Mouse (Mus musculus) midbrain, embryonic 14.5 days (tissue): Measurements from ENCODE around the gene Rbms3. TPM values are rescaled to one million over a fixed set of nuclear protein-coding genes. Genes with fewer than 3 reads are reported as not detected.

Experiments
- ATAC-seq: fragments of 200-750 bp; cut with Nextera tagmentation; 2 replicates; pipeline ENCODE4 v1.8.0; 2017; ENCODE audit warnings: moderate number of reproducible peaks, moderate library complexity; ENCODE audit not compliant: low FRiP score, low TSS enrichment
- DNase-seq: peaks from one replicate; pipeline ENCODE4 v3.0.0-alpha.2; 2015
- H3K27ac ChIP-seq: fragments of 300-500 bp; sonication (generic); replicated peaks from 2 replicates; pipeline ENCODE4 v1.5.1; 2014; ENCODE audit warnings: mild to moderate bottlenecking, low read depth, low read length, moderate library complexity
- H3K27me3 ChIP-seq: fragments of 300-500 bp; sonication (generic); 2 replicates; pipeline ENCODE4 v1.6.1; 2014; ENCODE audit warnings: low read length, control low read depth, mixed read lengths; ENCODE audit not compliant: control insufficient read depth, insufficient read depth
- H3K36me3 ChIP-seq: fragments of 300-500 bp; sonication (generic); 2 replicates; pipeline ENCODE4 v1.6.1; 2014; ENCODE audit warnings: low read length, control low read depth; ENCODE audit not compliant: control insufficient read depth, insufficient read depth
- H3K4me1 ChIP-seq: fragments of 300-500 bp; sonication (generic); 2 replicates; pipeline ENCODE4 v1.6.1; 2014; ENCODE audit warnings: mild to moderate bottlenecking, antibody characterized with exemption, low read length, control low read depth; ENCODE audit not compliant: control insufficient read depth, insufficient read depth
- H3K4me2 ChIP-seq: fragments of 300-500 bp; sonication (generic); 2 replicates; pipeline ENCODE4 v1.6.1; 2014; ENCODE audit warnings: mild to moderate bottlenecking, low read length, moderate library complexity
- H3K4me3 ChIP-seq: fragments of 300-500 bp; sonication (generic); replicated peaks from 2 replicates; pipeline ENCODE4 v1.5.1; 2014; ENCODE audit warnings: low read depth, low read length
- H3K9ac ChIP-seq: fragments of 300-500 bp; sonication (generic); replicated peaks from 2 replicates; pipeline ENCODE4 v1.6.1; 2014; ENCODE audit warnings: mild to moderate bottlenecking, low read length, moderate library complexity
- H3K9me3 ChIP-seq: fragments of 300-500 bp; sonication (generic); 2 replicates; pipeline ENCODE4 v1.6.1; 2016; ENCODE audit warnings: low read length, control low read depth, mixed read lengths; ENCODE audit not compliant: control insufficient read depth
- WGBS: fragments of 180-500 bp; shearing (Covaris S2); extraction: QIAGEN DNeasy Blood & Tissue Kit; methylation state at CpG from one replicate; pipeline ENCODE4 v1.1.7; 2014; 5-methylcytosine and 5-hydroxymethylcytosine counted together
- polyA plus RNA-seq: library from polyadenylated mRNA; unstranded; fragments of >200 nt; fragmentation: Nextera tagmentation; extraction: Ambion mirVana; gene quantifications from 2 replicates; pipeline ENCODE4 v1.2.1, GENCODE M21; 2014

The Rbms3 gene
- polyA plus RNA-seq, 1 experiment from 2014 or later: 58.4 TPM

GRCm38 (mm10) chr9:117069232-117069631, 560.5 kb downstream of the Rbms3 start:
- Histone ChIP-seq H3K36me3 (no peaks in the 10 kb centered on the region), H3K4me2 (no peak overlapping the region), H3K27ac (no peak overlapping the region), H3K4me3 (no peak overlapping the region), H3K4me1 (no peaks in the 10 kb centered on the region), H3K9ac (no peak overlapping the region), H3K27me3 (no peaks in the 10 kb centered on the region), H3K9me3 (no peaks in the 10 kb centered on the region)
- ATAC-seq: no peak
- DNase-seq: no peak
- 82% methylated on average over 1 of the region's 1 CpGs for WGBS

GRCm38 (mm10) chr9:117067703-117068419, 561.9 kb downstream of the Rbms3 start:
- H3K4me3 ChIP-seq: no peak overlapping the region
- no peak overlapping the region for H3K9ac ChIP-seq
- no peaks in the 10 kb centered on the region for H3K36me3 ChIP-seq
- H3K9me3 ChIP-seq: no peaks in the 10 kb centered on the region
- no peaks in the 10 kb centered on the region for H3K4me1 ChIP-seq
- DNase-seq: no peak
- no peaks in the 10 kb centered on the region for H3K27me3 ChIP-seq
- 84% methylated on average over 11 of the region's 11 CpGs for WGBS
- no peak overlapping the region for H3K27ac ChIP-seq
- ATAC-seq: no peak
- no peak overlapping the region for H3K4me2 ChIP-seq

GRCm38 (mm10) chr9:117066502-117066901, 563.2 kb downstream of the Rbms3 start:
- WGBS: 86% methylated on average over 3 of the region's 3 CpGs
- Histone ChIP-seq H3K4me2 (no peak overlapping the region), H3K9me3 (no peaks in the 10 kb centered on the region), H3K9ac (no peak overlapping the region), H3K27ac (no peak overlapping the region), H3K27me3 (no peaks in the 10 kb centered on the region), H3K4me3 (no peak overlapping the region), H3K36me3 (no peaks in the 10 kb centered on the region), H3K4me1 (no peaks in the 10 kb centered on the region)
- no peak for ATAC-seq
- no peak for DNase-seq

GRCm38 (mm10) chr9:117065601-117066000, 564.1 kb downstream of the Rbms3 start:
- H3K27me3 ChIP-seq: no peaks in the 10 kb centered on the region
- no peaks in the 10 kb centered on the region for H3K9me3 ChIP-seq
- no peak overlapping the region for H3K4me2 ChIP-seq
- no peak overlapping the region for H3K27ac ChIP-seq
- DNase-seq (no peak), ATAC-seq (no peak)
- no peak overlapping the region for H3K9ac ChIP-seq
- H3K36me3 ChIP-seq: no peaks in the 10 kb centered on the region
- H3K4me3 ChIP-seq: no peak overlapping the region
- 91% methylated on average over 6 of the region's 6 CpGs for WGBS
- no peaks in the 10 kb centered on the region for H3K4me1 ChIP-seq

GRCm38 (mm10) chr9:117059586-117059985, 570.1 kb downstream of the Rbms3 start:
- Histone ChIP-seq H3K9ac (no peak overlapping the region), H3K4me3 (no peak overlapping the region), H3K9me3 (no peaks in the 10 kb centered on the region), H3K27me3 (no peaks in the 10 kb centered on the region), H3K4me1 (no peaks in the 10 kb centered on the region), H3K27ac (no peak overlapping the region), H3K4me2 (no peak overlapping the region), H3K36me3 (no peaks in the 10 kb centered on the region)
- DNase-seq: no peak
- 100% methylated on average over 1 of the region's 1 CpGs for WGBS
- ATAC-seq: no peak

- Histone ChIP-seq H3K36me3 (no peaks in the 10 kb centered on the region), H3K27ac (no peak overlapping the region), H3K4me2 (no peak overlapping the region), H3K4me3 (no peak overlapping the region), H3K27me3 (no peaks in the 10 kb centered on the region), H3K9me3 (no peaks in the 10 kb centered on the region), H3K9ac (no peak overlapping the region), H3K4me1 (no peaks in the 10 kb centered on the region)
- DNase-seq (no peak), ATAC-seq (no peak)
- WGBS: 89% methylated on average over 6 of the region's 6 CpGs
These were observed 570.6 kb downstream of the Rbms3 start for GRCm38 (mm10) chr9:117059135-117059534.

GRCm38 (mm10) chr9:117051935-117052334, 577.8 kb downstream of the Rbms3 start:
- Histone ChIP-seq H3K4me1 (no peaks in the 10 kb centered on the region), H3K27ac (no peak overlapping the region), H3K4me2 (no peak overlapping the region), H3K36me3 (no peaks in the 10 kb centered on the region), H3K4me3 (no peak overlapping the region), H3K9me3 (no peaks in the 10 kb centered on the region), H3K27me3 (no peaks in the 10 kb centered on the region), H3K9ac (no peak overlapping the region)
- 98% methylated on average over 2 of the region's 2 CpGs for WGBS
- ATAC-seq: no peak
- no peak for DNase-seq

GRCm38 (mm10) chr9:117048641-117049040, 581.1 kb downstream of the Rbms3 start:
- no peak for ATAC-seq
- H3K27me3 ChIP-seq: no peaks in the 10 kb centered on the region

GRCm38 (mm10) chr9:117041993-117042366, 587.7 kb downstream of the Rbms3 start:
- H3K9ac ChIP-seq: no peak overlapping the region
- no peaks in the 10 kb centered on the region for H3K36me3 ChIP-seq
- no peaks in the 10 kb centered on the region for H3K9me3 ChIP-seq
- H3K4me1 ChIP-seq: no peaks in the 10 kb centered on the region
- DNase-seq: no peak
- no peak overlapping the region for H3K27ac ChIP-seq
- 64% methylated on average over 2 of the region's 2 CpGs for WGBS
- ATAC-seq: no peak
- H3K27me3 ChIP-seq: no peaks in the 10 kb centered on the region
- H3K4me2 ChIP-seq: no peak overlapping the region
- H3K4me3 ChIP-seq: no peak overlapping the region

More at GRCm38 (mm10) chr9:117048641-117049040, 581.1 kb downstream of the Rbms3 start:
- Histone ChIP-seq H3K36me3 (no peaks in the 10 kb centered on the region), H3K9ac (no peak overlapping the region), H3K27ac (no peak overlapping the region), H3K9me3 (no peaks in the 10 kb centered on the region), H3K4me2 (no peak overlapping the region), H3K4me3 (no peak overlapping the region), H3K4me1 (no peaks in the 10 kb centered on the region)
- 94% methylated on average over 1 of the region's 1 CpGs for WGBS
- no peak for DNase-seq
